Comparison of ENCODE assay signal across 8 mouse cellular contexts in genomic region chr6:31938216-31938814, GRCm38 (mm10).
DNase-seq lines count a peak whose midpoint lies in the region; ATAC-seq lines count a peak whose summit lies in the region.

No protein-coding gene starts in this region.

- H3K27ac ChIP-seq in intestine, embryonic 14.5 days (ENCODE audit: low read depth) = no peak overlapping the region

- intact Hi-C loops in left cerebral cortex, postnatal 14 days (cut with DNase I) = loop anchor here (2.0 to 10.0 kb wide), 5 partner anchors 78 to 654 kb away; no protein-coding TSS in a partner anchor

- peak overlapping the region; percentile 39 for H3K4me3 ChIP-seq in intestine, embryonic 14.5 days (ENCODE audit: low read depth, low read length)

- peak overlapping the region; percentile 68 for H3K4me2 ChIP-seq in intestine, embryonic 14.5 days (ENCODE audit: low read length)

- H3K4me1 ChIP-seq in intestine, embryonic 14.5 days (replicated peaks; ENCODE audit: control insufficient read depth, insufficient read depth, low read length) = no peaks in the 10 kb centered on the region; the same call in 1 of the 2 replicates

- H3K9me3 ChIP-seq in intestine, embryonic 14.5 days (ENCODE audit: control insufficient read depth, low read length) = no peaks in the 10 kb centered on the region

- no peaks in the 10 kb centered on the region for H3K36me3 ChIP-seq in intestine, embryonic 14.5 days (ENCODE audit: control insufficient read depth, insufficient read depth, low read length)

- no peak overlapping the region for H3K9ac ChIP-seq in intestine, embryonic 14.5 days (ENCODE audit: low read length)

- ATAC-seq in intestine, embryonic 14.5 days (replicated peaks; ENCODE audit: low FRiP score, low TSS enrichment, low read depth) = no peak; the same call in 1 of the 2 replicates

- DNase-seq in ZHBTc4 (ENCODE audit: low read depth, low spot score) = peak; percentile 93
- peak; percentile 84 to 90 for DNase-seq in cerebellum, postnatal 36 days
- peak; percentile 26 to 40 for DNase-seq in gastrocnemius, adult 8-10 months (ENCODE audit: low spot score in 2 of 2)
- DNase-seq in intestine, embryonic 14.5 days (ENCODE audit: low spot score) = peak; percentile 95
- DNase-seq in left cerebral cortex, postnatal 14 days (ENCODE audit: low spot score in 2 of 2) = peak; percentile 93
- peak; percentile 91 for DNase-seq in mesoderm, embryonic 11.5 days (ENCODE audit: low read depth, low spot score)
- peak; percentile 99 for DNase-seq in right cerebral cortex, postnatal 4 days
- peak; percentile 48 for DNase-seq in yolk sac, embryonic 10.5 days (ENCODE audit: low spot score)

- WGBS in intestine, embryonic 14.5 days = 5% methylated on average over 20 of the region's 20 CpGs

- H3K27me3 ChIP-seq in intestine, embryonic 14.5 days (replicated peaks; ENCODE audit: control insufficient read depth, insufficient read depth, low read length) = no peaks in the 10 kb centered on the region

Comparison
In these comparisons a context has a peak if more than half of its experiments do, and no peak if none do; other contexts are left out.
1. DNase-seq: peak in every context shown above with its lines; median percentile 99 in right cerebral cortex, postnatal 4 days; 95 in intestine, embryonic 14.5 days; 93 in ZHBTc4; 93 in left cerebral cortex, postnatal 14 days; 91 in mesoderm, embryonic 11.5 days; 87 in cerebellum, postnatal 36 days; 48 in yolk sac, embryonic 10.5 days; 33 in gastrocnemius, adult 8-10 months.